ENCODE assay signal across 11 mouse cellular contexts in the genomic region with DNA sequence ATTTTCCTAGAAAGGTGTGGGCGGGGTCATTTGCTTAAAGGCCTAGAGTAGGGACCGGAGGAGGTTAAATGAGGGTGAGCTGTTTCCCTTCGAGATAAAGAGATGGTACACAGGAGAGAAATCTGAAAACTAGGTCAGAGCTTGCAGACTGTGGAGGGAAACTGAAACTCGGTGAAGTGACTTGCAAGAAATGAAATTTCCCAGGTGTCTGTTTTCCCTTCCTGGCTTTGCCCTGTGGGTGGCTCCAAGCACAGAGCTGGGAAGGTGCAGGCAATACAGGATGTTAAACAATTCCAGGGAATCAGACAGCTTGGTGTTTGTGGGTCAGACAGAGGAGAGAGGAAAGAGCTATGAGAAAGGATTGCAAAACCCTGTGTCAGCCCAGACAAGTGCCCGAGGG.
"Had no signal": no experiment of that assay in that cellular context is flagged by ENCODE, and none has a peak within 500 bp of the region (broad histone marks: within the 10 kb centered on the region; RNA-seq: fewer than 3 reads in every experiment).

No protein-coding gene starts in this region.

- DNase-seq: lung, adult 18-20 months; lung, embryonic 14.5 days; lung, postnatal 10 days; lung, postnatal 4 days; midbrain, embryonic 14.5 days; retina, postnatal 1 day; right cerebral cortex, postnatal 25 days; spleen, adult 18-20 months; thymus, adult 2 months; thymus, postnatal 25 days; thymus, postnatal 4 days had no signal
